8 mouse cellular contexts compared by ENCODE assay signal in genomic region chr13:55208837-55209648, GRCm38 (mm10). TPM values are rescaled to one million over a fixed set of nuclear protein-coding genes. Genes with fewer than 3 reads are reported as not detected.
DNase-seq lines count a peak whose midpoint lies in the region; ATAC-seq and TF ChIP-seq lines count a peak whose summit lies in the region.

No protein-coding gene starts in this region.

- TF ChIP-seq CTCF in MEL (IDR thresholded peaks at IDR 0.05 in 2 of 3, conservative IDR thresholded peaks at IDR 0.05 in 1 of 3; ENCODE audit: control insufficient read depth in 1 of 3, insufficient read depth in 1 of 3, low read depth in 2 of 3, low read length in 3 of 3, poor library complexity in 1 of 3, severe bottlenecking in 1 of 3): peak in 1 of 3 experiments; percentile 17; a peak in 1 of 6 replicates

- H3K4me2 ChIP-seq in embryonic facial prominence, embryonic 14.5 days (ENCODE audit: low read depth, low read length): peak overlapping the region; percentile 92; the same call in 1 of the 2 replicates
- H3K4me2 ChIP-seq in liver, embryonic 15.5 days: peak overlapping the region; percentile 100; the same call in 1 of the 2 replicates

- no peaks in the 10 kb centered on the region for H3K27me3 ChIP-seq in MEL (ENCODE audit: control insufficient read depth in 1 of 2, insufficient read depth in 2 of 2, low read length in 2 of 2)
- no peaks in the 10 kb centered on the region for H3K27me3 ChIP-seq in embryonic facial prominence, embryonic 14.5 days (replicated peaks; ENCODE audit: control insufficient read depth, insufficient read depth, low read length)
- 0 out of 2 replicates have a peak, but pooled peaks cover 3% of the 10 kb centered on the region for H3K27me3 ChIP-seq in liver, embryonic 15.5 days

- no peak for TF ChIP-seq RAD21 in MEL (IDR thresholded peaks at IDR 0.05; ENCODE audit: low read depth, low read length)

- H3K36me3 ChIP-seq in MEL (ENCODE audit: control insufficient read depth in 1 of 2, insufficient read depth in 2 of 2, low read length in 2 of 2): peaks cover 0 to 6% of the 10 kb centered on the region in 2 experiments; a peak in 2 of 4 replicates
- H3K36me3 ChIP-seq in embryonic facial prominence, embryonic 14.5 days (ENCODE audit: control insufficient read depth, insufficient read depth, low read length): peaks cover 9% of the 10 kb centered on the region
- peaks cover 10% of the 10 kb centered on the region for H3K36me3 ChIP-seq in liver, embryonic 15.5 days (replicated peaks)

- no peak for ATAC-seq in embryonic facial prominence, embryonic 14.5 days (ENCODE audit: low read depth)
- no peak for ATAC-seq in liver, embryonic 15.5 days (ENCODE audit: insufficient read depth)

- TF ChIP-seq POLR2A in MEL (IDR thresholded peaks at IDR 0.05; ENCODE audit: control insufficient read depth in 1 of 2, insufficient read depth in 1 of 2, low read depth in 1 of 2, low read length in 2 of 2, poor library complexity in 1 of 2): no peak

- no peak overlapping the region for H3K9ac ChIP-seq in MEL (ENCODE audit: control insufficient read depth, low read depth, low read length, poor library complexity, severe bottlenecking)
- H3K9ac ChIP-seq in embryonic facial prominence, embryonic 14.5 days (ENCODE audit: low read depth, low read length): 0 out of 2 replicates have a peak overlapping the region, but pooled peaks have one; percentile 7
- H3K9ac ChIP-seq in liver, embryonic 15.5 days: no peak overlapping the region

- intact Hi-C loops in heart, postnatal 14 days (cut with DNase I): loop anchor here (2.0 kb wide), 1 partner anchor 16 kb away; no protein-coding TSS in a partner anchor

- whole genome bisulfite sequencing in embryonic facial prominence, embryonic 14.5 days: 54% methylated on average over 12 of the region's 13 CpGs
- 76% methylated on average over 13 of the region's 13 CpGs for WGBS in liver, embryonic 15.5 days (ENCODE audit: insufficient replicate concordance)

- peak; percentile 8 to 19 for DNase-seq in heart, adult 9 months (ENCODE audit: low spot score in 2 of 2)
- no peak for DNase-seq in heart, postnatal 14 days
- peak; percentile 43 for DNase-seq in MEL (ENCODE audit: low read depth, low spot score)
- DNase-seq in embryonic facial prominence, embryonic 14.5 days (ENCODE audit: low spot score): no peak
- no peak for DNase-seq in urinary bladder, postnatal 36 days (ENCODE audit: low spot score in 2 of 2)
- no peak for DNase-seq in urinary bladder, adult 2 months (ENCODE audit: low spot score)
- DNase-seq in T-cell, adult 2 months (ENCODE audit: low spot score): no peak

- 0 out of 4 replicates have a peak, but pooled peaks of 1 of the 2 experiments have one; percentile 18 for TF ChIP-seq EP300 in MEL (IDR thresholded peaks at IDR 0.05; ENCODE audit: low read depth in 1 of 2, low read length in 2 of 2)

- H3K9me3 ChIP-seq in MEL (replicated peaks; ENCODE audit: insufficient read depth, low read length): no peaks in the 10 kb centered on the region
- no peaks in the 10 kb centered on the region for H3K9me3 ChIP-seq in embryonic facial prominence, embryonic 14.5 days (ENCODE audit: control insufficient read depth, low read length)
- H3K9me3 ChIP-seq in liver, embryonic 15.5 days (replicated peaks): no peaks in the 10 kb centered on the region

- H3K4me1 ChIP-seq in MEL (ENCODE audit: control insufficient read depth in 1 of 2, insufficient read depth in 2 of 2, low read length in 2 of 2): peaks cover 0 to 10% of the 10 kb centered on the region in 2 experiments; a peak in 2 of 4 replicates
- peaks cover 11% of the 10 kb centered on the region for H3K4me1 ChIP-seq in embryonic facial prominence, embryonic 14.5 days (ENCODE audit: control insufficient read depth, insufficient read depth, low read length)
- peaks cover 54% of the 10 kb centered on the region for H3K4me1 ChIP-seq in liver, embryonic 15.5 days (replicated peaks)

- H3K79me2 ChIP-seq in MEL (ENCODE audit: control insufficient read depth, insufficient read depth, low read length, poor library complexity): peaks cover 5% of the 10 kb centered on the region

- H3K4me3 ChIP-seq in MEL (ENCODE audit: control insufficient read depth in 1 of 2, insufficient read depth in 1 of 2, low read depth in 2 of 2, low read length in 2 of 2): no peak overlapping the region
- no peak overlapping the region for H3K4me3 ChIP-seq in embryonic facial prominence, embryonic 14.5 days (ENCODE audit: low read depth, low read length)
- no peak overlapping the region for H3K4me3 ChIP-seq in liver, embryonic 15.5 days (replicated peaks)

- H3K27ac ChIP-seq in MEL (ENCODE audit: control insufficient read depth, low read depth, low read length): no peak overlapping the region
- peak overlapping the region; percentile 98 for H3K27ac ChIP-seq in embryonic facial prominence, embryonic 14.5 days (replicated peaks; ENCODE audit: low read depth, low read length)
- H3K27ac ChIP-seq in liver, embryonic 15.5 days (replicated peaks): peak overlapping the region; percentile 15; the same call in 1 of the 2 replicates

TF ChIP-seq in MEL, 35 proteins besides CTCF, POLR2A, EP300 and RAD21:
- TF ChIP-seq MAFK (IDR thresholded peaks at IDR 0.05; ENCODE audit: borderline replicate concordance, low read depth, low read length) (no peak), NELFE (IDR thresholded peaks at IDR 0.05; ENCODE audit: low read depth, low read length) (no peak), SMC3 (IDR thresholded peaks at IDR 0.05; ENCODE audit: low read depth, low read length) (0 out of 2 replicates have a peak, but pooled peaks have one; percentile 1), ZKSCAN1 (IDR thresholded peaks at IDR 0.05; ENCODE audit: low read depth, low read length) (no peak), TAL1 (IDR thresholded peaks at IDR 0.05; ENCODE audit: low read length) (no peak), ZC3H11A (IDR thresholded peaks at IDR 0.05; ENCODE audit: low read depth, low read length) (no peak)

RNA-seq across cellular contexts. Expression of gene Nsd1, which starts 0.5 kb away (rescaled TPM):
- total RNA-seq in heart, postnatal 14 days (2021): 10 to 100 TPM; 80.5 to 85.2 TPM
- 10.0 and 13.3 TPM in 2 replicates for total RNA-seq in MEL (2012; rRNA removed)
- polyA plus RNA-seq in MEL (2012; ENCODE audit: insufficient read depth in 1 of 2, insufficient read length in 2 of 2, low read depth in 1 of 2, low replicate concordance in 2 of 2, missing spikeins in 1 of 2): 10 to 100 TPM in 1 of 2 experiments, 1 to 10 TPM in 1; 6.3 to 59.3 TPM
- polyA plus RNA-seq in embryonic facial prominence, embryonic 14.5 days (2014; fragmentation: Nextera tagmentation; extraction: Ambion mirVana): 55.0 and 58.7 TPM in 2 replicates
- polyA plus RNA-seq in liver, embryonic 15.5 days (2015; fragmentation: Nextera tagmentation; extraction: Ambion mirVana): 13.3 and 14.4 TPM in 2 replicates
- polyA plus RNA-seq in urinary bladder, adult 2 months (2012; rRNA removed): 25.8 and 32.1 TPM in 2 replicates

RNA-seq across cellular contexts. Expression of gene Fgfr4, which starts 56.6 kb away (rescaled TPM):
- under 1 TPM; 0.31 to 0.39 TPM for total RNA-seq in heart, postnatal 14 days (2021)
- total RNA-seq in MEL (2012; rRNA removed): not detected in 2 replicates
- not detected for polyA plus RNA-seq in MEL (2012; ENCODE audit: insufficient read depth in 1 of 2, insufficient read length in 2 of 2, low read depth in 1 of 2, low replicate concordance in 2 of 2, missing spikeins in 1 of 2)
- 16.4 and 19.9 TPM in 2 replicates for polyA plus RNA-seq in embryonic facial prominence, embryonic 14.5 days (2014; fragmentation: Nextera tagmentation; extraction: Ambion mirVana)
- 5.8 and 6.8 TPM in 2 replicates for polyA plus RNA-seq in liver, embryonic 15.5 days (2015; fragmentation: Nextera tagmentation; extraction: Ambion mirVana)
- polyA plus RNA-seq in urinary bladder, adult 2 months (2012; rRNA removed): 0.15 and 0.66 TPM in 2 replicates

Comparison
In these comparisons a context has a peak if more than half of its experiments do, and no peak if none do; other contexts are left out.
1. DNase-seq: peak in heart, adult 9 months (2 of 2) and MEL (single experiment); none in heart, postnatal 14 days (0 of 2), embryonic facial prominence, embryonic 14.5 days (single experiment), urinary bladder, postnatal 36 days (0 of 2), urinary bladder, adult 2 months (single experiment) and T-cell, adult 2 months (single experiment).